Mouse (Mus musculus) spleen, postnatal 10 days (tissue): ENCODE data around the gene Dsn1.

ENCODE experiments used
- DNase-seq, 2 experiments: peaks; one replicate each; pipeline ENCODE4 v3.0.0; 2021 to 2022; ENCODE audit warnings: low spot score in 2 of 2

Dsn1 gene

GRCm38 (mm10) chr2:156968501-156968900, 38.5 kb downstream of the Dsn1 start:
- DNase-seq, result no peak

GRCm38 (mm10) chr2:156967388-156967787, 39.6 kb downstream of the Dsn1 start:
- DNase-seq, result no peak

DNA sequence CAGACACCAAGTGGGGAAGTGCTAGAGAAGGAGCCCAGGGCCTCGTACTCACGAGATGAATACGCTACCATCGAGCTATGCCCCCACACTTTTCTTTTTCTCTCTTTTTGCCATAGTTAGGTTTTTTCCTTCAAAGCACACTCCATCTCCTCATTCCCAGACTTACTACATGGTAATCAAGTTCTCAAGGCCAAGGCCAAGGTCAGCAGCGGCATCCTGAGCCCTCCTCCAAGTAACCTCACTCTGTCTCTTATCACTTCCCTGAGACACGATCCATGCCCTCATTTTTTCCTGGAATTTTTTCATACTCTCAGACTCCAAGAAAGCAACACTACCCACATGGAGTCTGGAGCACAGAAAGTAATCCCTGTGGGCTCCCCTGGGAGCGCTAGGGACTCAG, 43.1 kb downstream of the Dsn1 start:
- DNase-seq, result no peak

DNA sequence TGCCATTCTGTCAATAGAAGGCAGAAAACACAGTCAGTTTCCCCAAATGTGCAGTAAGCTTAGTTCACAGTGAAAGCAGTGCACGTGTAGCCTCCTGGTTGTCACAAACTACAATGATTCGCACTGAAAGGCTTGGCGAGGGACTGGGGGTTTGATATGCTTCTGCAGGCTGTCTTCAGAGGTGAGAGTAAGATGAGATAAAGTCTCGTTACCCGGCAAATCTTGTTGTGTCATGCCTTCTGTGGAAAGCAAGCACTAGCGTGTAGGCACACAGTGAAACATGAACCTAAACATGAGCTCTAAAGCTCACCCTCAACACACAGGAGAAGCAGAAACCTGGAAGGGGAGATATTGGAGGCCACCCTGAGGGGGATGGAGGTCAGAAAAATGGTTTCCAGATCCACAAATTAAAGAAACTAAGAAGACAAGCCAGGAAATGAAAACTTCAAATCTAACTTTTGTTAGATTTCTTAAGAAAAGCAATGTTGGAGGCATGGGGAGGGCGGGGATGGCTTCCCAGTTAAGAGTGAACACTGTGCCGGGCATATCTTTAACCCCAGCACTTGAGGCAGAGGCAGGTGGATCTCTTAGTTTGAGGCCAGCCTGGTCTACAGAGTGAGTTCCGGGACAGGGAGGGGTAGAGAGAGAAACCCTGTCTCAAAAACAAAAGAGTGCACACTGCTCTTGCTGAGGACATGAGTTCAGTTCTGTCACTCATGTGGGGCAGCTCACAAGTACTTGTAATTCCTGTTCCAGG, 48.3 kb downstream of the Dsn1 start:
- DNase-seq, result no peak

DNA sequence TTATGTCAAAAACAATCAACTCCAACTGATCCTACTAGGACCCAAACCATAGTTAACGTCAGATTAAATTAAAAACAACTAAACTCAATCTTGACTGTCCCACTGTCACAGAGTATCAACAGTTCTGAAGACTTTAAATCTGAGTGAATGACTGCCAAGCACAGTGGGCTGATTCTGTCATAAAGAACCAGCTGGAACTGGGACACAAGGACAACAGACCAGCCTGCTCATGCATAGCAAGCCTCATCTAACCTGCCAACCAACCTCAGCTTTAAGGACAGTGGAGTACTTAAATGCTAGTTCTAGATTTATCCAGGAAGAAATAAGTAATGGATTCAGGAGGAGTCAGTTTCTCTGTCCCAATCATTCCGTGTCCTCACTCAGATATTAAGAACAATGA, 49.9 kb downstream of the Dsn1 start:
- DNase-seq, result no peak

GRCm38 (mm10) chr2:156956306-156956705, 50.6 kb downstream of the Dsn1 start:
- DNase-seq, result no peak

DNA sequence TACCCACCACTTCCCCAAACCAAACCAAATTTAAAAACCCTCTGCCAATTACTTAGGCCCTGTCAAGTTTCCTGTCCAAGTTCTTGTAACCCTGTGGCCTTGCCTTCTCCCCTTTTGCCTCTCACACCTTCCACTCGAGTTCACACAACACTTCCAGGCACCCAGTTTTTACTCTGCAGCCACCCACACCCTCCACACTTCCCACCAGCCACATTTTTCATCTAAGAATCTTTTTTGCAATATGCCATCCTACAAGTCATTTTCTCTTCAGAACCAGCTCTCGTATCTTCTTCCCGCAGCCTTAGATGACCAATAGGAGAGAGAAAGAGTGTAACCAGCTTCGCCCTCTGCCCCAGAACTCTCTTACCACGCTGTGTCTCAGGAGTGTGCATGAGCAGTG, 52.5 kb downstream of the Dsn1 start:
- no peak for DNase-seq

DNA sequence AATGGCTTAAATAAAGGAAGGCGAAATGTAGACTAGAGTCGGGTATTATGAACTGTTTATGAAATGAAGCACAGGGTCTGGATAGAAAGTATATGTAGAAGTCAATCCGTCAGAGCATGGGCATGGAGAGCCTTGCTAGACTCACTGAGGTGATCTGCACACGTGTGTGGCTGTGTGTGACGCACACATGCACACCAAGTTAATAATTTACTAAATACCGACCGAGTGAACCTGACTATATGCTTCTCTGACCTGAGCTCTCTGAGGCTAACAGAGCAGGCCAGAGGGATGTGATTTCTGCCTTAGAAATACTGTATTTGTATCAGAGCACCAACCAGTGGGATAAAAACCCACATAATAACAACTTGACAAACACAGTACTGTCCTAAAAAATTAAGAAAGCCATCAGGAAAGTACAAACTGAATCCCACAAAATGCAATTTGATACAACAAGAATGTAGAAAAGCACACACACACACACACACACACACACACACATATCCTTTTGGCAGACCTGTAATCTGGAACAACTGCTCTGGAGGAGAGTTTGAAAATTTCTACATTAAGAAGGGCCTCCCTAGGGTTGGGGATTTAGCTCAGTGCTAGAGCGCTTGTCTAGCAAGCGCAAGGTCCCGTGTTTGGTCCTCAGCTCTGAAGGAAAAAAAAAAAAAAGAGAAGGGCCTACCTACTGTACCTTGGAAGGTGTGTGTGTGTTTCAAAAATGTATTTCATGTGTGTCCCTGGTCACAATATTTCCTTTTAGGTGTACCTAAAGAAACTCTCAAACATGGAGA, 55.5 kb downstream of the Dsn1 start:
- DNase-seq, result no peak

GRCm38 (mm10) chr2:156950816-156951215, 56.1 kb downstream of the Dsn1 start:
- DNase-seq, result no peak
